In the genomic region with DNA sequence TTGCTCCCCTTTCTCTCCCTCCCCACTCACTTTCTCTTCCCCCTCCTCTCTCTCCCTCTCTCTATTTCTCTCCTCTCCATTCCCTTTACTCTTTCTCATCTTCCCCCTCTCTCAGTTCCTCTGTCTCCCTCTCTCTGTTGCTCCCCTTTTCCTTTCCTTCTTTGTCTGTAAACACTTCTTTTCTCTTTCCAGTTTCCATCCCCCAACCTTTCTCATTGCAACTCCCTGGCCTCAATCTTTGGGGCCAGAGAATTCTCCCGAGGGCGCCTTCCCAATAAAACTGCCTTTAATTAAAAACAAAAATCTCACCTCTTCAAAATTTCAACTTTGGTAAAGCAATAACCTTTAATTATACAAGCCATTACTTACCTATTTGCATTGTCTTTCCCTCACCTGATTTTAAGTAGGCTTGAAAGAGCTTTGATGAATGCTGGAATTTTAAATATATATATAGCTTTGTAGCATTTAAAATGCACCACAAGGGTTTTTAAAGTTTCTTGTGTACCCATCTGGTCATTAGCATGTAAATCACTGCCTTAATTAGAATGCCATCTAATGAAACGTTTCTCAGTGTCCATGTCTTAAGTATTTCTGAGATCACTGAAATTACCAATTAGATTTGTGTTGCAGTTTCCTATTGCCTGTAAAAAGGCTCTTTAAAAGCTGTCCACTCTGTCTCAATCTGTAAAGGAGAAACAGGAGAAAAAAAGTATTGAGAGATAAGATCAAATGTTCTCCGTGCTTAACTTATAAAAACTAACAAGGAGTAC, we compare ENCODE assay signal across 27 mouse cellular contexts.
DNase-seq lines count a peak whose midpoint lies in the region; ATAC-seq and TF ChIP-seq lines count a peak whose summit lies in the region.
"Had no signal": no experiment of that assay in that cellular context is flagged by ENCODE, and none has a peak within 500 bp of the region (broad histone marks: within the 10 kb centered on the region; RNA-seq: fewer than 3 reads in every experiment).

No protein-coding gene starts in this region.

- no peak for DNase-seq in forebrain, embryonic 11.5 days (ENCODE audit: low spot score)
- no peak for DNase-seq in forebrain, postnatal 0 days
- DNase-seq in midbrain, embryonic 14.5 days, result peak; percentile 14
- no peak for DNase-seq in midbrain, embryonic 11.5 days (ENCODE audit: low spot score, missing footprints)
- peak; percentile 62 for DNase-seq in forebrain, embryonic 14.5 days (ENCODE audit: low spot score)
- no peak for DNase-seq in gastrocnemius, postnatal 36 days
- DNase-seq in thymus, postnatal 0 days (ENCODE audit: low spot score), result no peak
- DNase-seq: adrenal gland, adult 8-10 months; adrenal gland, postnatal 14 days; adrenal gland, postnatal 36 days; B cell, adult 2 months; cerebellum, adult 11 months; cerebellum, adult 18-20 months; cerebellum, adult 8-10 months; cerebellum, adult 9-11 months; cerebellum, postnatal 14 days; cerebellum, postnatal 36 days; embryo, embryonic 11 days had no signal

- no peaks in the 10 kb centered on the region for H3K36me3 ChIP-seq in forebrain, embryonic 11.5 days (ENCODE audit: control insufficient read depth, insufficient read depth, low read length)
- H3K36me3 ChIP-seq in forebrain, postnatal 0 days (ENCODE audit: insufficient read depth), result no peaks in the 10 kb centered on the region
- H3K36me3 ChIP-seq in midbrain, embryonic 14.5 days (ENCODE audit: control insufficient read depth, insufficient read depth, low read length), result no peaks in the 10 kb centered on the region
- H3K36me3 ChIP-seq in midbrain, embryonic 11.5 days (ENCODE audit: control insufficient read depth, insufficient read depth, low read length), result no peaks in the 10 kb centered on the region
- H3K36me3 ChIP-seq in forebrain, embryonic 14.5 days (ENCODE audit: control insufficient read depth, insufficient read depth, low read length), result no peaks in the 10 kb centered on the region
- no peaks in the 10 kb centered on the region for H3K36me3 ChIP-seq in forebrain, embryonic 16.5 days (ENCODE audit: control insufficient read depth, insufficient read depth)
- H3K36me3 ChIP-seq: embryonic facial prominence, embryonic 13.5 days; embryonic facial prominence, embryonic 15.5 days; G1E had no signal

- intact Hi-C loops in gastrocnemius, postnatal 36 days (cut with DNase I), result no loop called here

- H3K4me3 ChIP-seq in forebrain, embryonic 11.5 days (ENCODE audit: low read depth, low read length), result no peak overlapping the region
- no peak overlapping the region for H3K4me3 ChIP-seq in forebrain, postnatal 0 days (ENCODE audit: low read depth, low read length)
- H3K4me3 ChIP-seq in midbrain, embryonic 14.5 days (replicated peaks; ENCODE audit: low read depth, low read length), result no peak overlapping the region
- H3K4me3 ChIP-seq in midbrain, embryonic 11.5 days (ENCODE audit: low read depth, low read length), result no peak overlapping the region
- no peak overlapping the region for H3K4me3 ChIP-seq in forebrain, embryonic 14.5 days (ENCODE audit: low read depth, low read length)
- H3K4me3 ChIP-seq in forebrain, embryonic 16.5 days (replicated peaks; ENCODE audit: low read length), result no peak overlapping the region
- H3K4me3 ChIP-seq: embryonic facial prominence, embryonic 13.5 days; embryonic facial prominence, embryonic 15.5 days; erythroblast, embryonic 14.5 days had no signal

- H3K9ac ChIP-seq in forebrain, embryonic 11.5 days (ENCODE audit: low read length), result no peak overlapping the region
- H3K9ac ChIP-seq in forebrain, postnatal 0 days, result no peak overlapping the region
- H3K9ac ChIP-seq in midbrain, embryonic 14.5 days (replicated peaks; ENCODE audit: low read length), result no peak overlapping the region
- H3K9ac ChIP-seq in midbrain, embryonic 11.5 days (ENCODE audit: low read length), result no peak overlapping the region
- no peak overlapping the region for H3K9ac ChIP-seq in forebrain, embryonic 14.5 days (ENCODE audit: low read length)
- H3K9ac ChIP-seq in forebrain, embryonic 16.5 days (replicated peaks; ENCODE audit: low read depth, low read length), result no peak overlapping the region
- H3K9ac ChIP-seq: embryonic facial prominence, embryonic 13.5 days; embryonic facial prominence, embryonic 15.5 days had no signal

- no peaks in the 10 kb centered on the region for H3K9me3 ChIP-seq in forebrain, embryonic 11.5 days (ENCODE audit: control insufficient read depth, low read length)
- no peaks in the 10 kb centered on the region for H3K9me3 ChIP-seq in forebrain, postnatal 0 days (ENCODE audit: low read length)
- H3K9me3 ChIP-seq in midbrain, embryonic 14.5 days (ENCODE audit: control insufficient read depth, low read length), result no peaks in the 10 kb centered on the region
- no peaks in the 10 kb centered on the region for H3K9me3 ChIP-seq in midbrain, embryonic 11.5 days (ENCODE audit: control insufficient read depth, low read length)
- H3K9me3 ChIP-seq in forebrain, embryonic 14.5 days (replicated peaks; ENCODE audit: control insufficient read depth, low read length), result no peaks in the 10 kb centered on the region
- no peaks in the 10 kb centered on the region for H3K9me3 ChIP-seq in forebrain, embryonic 16.5 days (ENCODE audit: control insufficient read depth, low read length)
- H3K9me3 ChIP-seq: embryonic facial prominence, embryonic 13.5 days; embryonic facial prominence, embryonic 15.5 days; G1E had no signal

- TF ChIP-seq CTCF in forebrain, postnatal 0 days (IDR thresholded peaks at IDR 0.05; ENCODE audit: low read depth), result no peak

- 38% methylated on average over 4 of the region's 4 CpGs for WGBS in forebrain, embryonic 11.5 days
- 13% methylated on average over 4 of the region's 4 CpGs for WGBS in forebrain, postnatal 0 days
- 53% methylated on average over 4 of the region's 4 CpGs for WGBS in midbrain, embryonic 14.5 days
- WGBS in midbrain, embryonic 11.5 days, result 65% methylated on average over 4 of the region's 4 CpGs
- WGBS in forebrain, embryonic 14.5 days, result 10% methylated on average over 4 of the region's 4 CpGs
- 13% methylated on average over 4 of the region's 4 CpGs for WGBS in forebrain, embryonic 16.5 days

- ATAC-seq in forebrain, embryonic 11.5 days (replicated peaks; ENCODE audit: low FRiP score), result peak; percentile 46
- no peak for ATAC-seq in forebrain, postnatal 0 days
- ATAC-seq in midbrain, embryonic 14.5 days (ENCODE audit: low FRiP score, low TSS enrichment), result no peak
- ATAC-seq in midbrain, embryonic 11.5 days (ENCODE audit: low FRiP score), result no peak
- ATAC-seq in forebrain, embryonic 14.5 days, result peak; percentile 89
- ATAC-seq in forebrain, embryonic 16.5 days, result peak; percentile 70; the same call in 1 of the 2 replicates
- ATAC-seq: activated CD4-positive, CD25-positive, alpha-beta regulatory T cell, adult 4 months; CD4-positive, CD25-positive, alpha-beta regulatory T cell, adult 4 months; Patski had no signal

- no peak overlapping the region for H3K27ac ChIP-seq in forebrain, embryonic 11.5 days (ENCODE audit: low read depth, low read length)
- H3K27ac ChIP-seq in forebrain, postnatal 0 days (ENCODE audit: low read depth, low read length), result no peak overlapping the region
- no peak overlapping the region for H3K27ac ChIP-seq in midbrain, embryonic 14.5 days (replicated peaks; ENCODE audit: low read depth, low read length)
- no peak overlapping the region for H3K27ac ChIP-seq in midbrain, embryonic 11.5 days (ENCODE audit: low read depth, low read length)
- no peak overlapping the region for H3K27ac ChIP-seq in forebrain, embryonic 14.5 days (ENCODE audit: low read depth, low read length)
- no peak overlapping the region for H3K27ac ChIP-seq in forebrain, embryonic 16.5 days (ENCODE audit: low read length)
- H3K27ac ChIP-seq: embryonic facial prominence, embryonic 13.5 days; embryonic facial prominence, embryonic 15.5 days had no signal

- no peaks in the 10 kb centered on the region for H3K27me3 ChIP-seq in forebrain, embryonic 11.5 days (ENCODE audit: control insufficient read depth, insufficient read depth, low read length)
- H3K27me3 ChIP-seq in forebrain, postnatal 0 days (ENCODE audit: insufficient read depth, low read length), result no peaks in the 10 kb centered on the region
- H3K27me3 ChIP-seq in midbrain, embryonic 14.5 days (ENCODE audit: control insufficient read depth, insufficient read depth, low read length), result no peaks in the 10 kb centered on the region
- H3K27me3 ChIP-seq in midbrain, embryonic 11.5 days (ENCODE audit: control insufficient read depth, insufficient read depth, low read length), result no peaks in the 10 kb centered on the region
- no peaks in the 10 kb centered on the region for H3K27me3 ChIP-seq in forebrain, embryonic 14.5 days (replicated peaks; ENCODE audit: control insufficient read depth, insufficient read depth, low read length)
- H3K27me3 ChIP-seq in forebrain, embryonic 16.5 days (replicated peaks; ENCODE audit: control insufficient read depth, insufficient read depth, low read length), result no peaks in the 10 kb centered on the region
- H3K27me3 ChIP-seq: CH12.LX; embryonic facial prominence, embryonic 13.5 days; embryonic facial prominence, embryonic 15.5 days; Patski had no signal

- no peaks in the 10 kb centered on the region for H3K4me1 ChIP-seq in forebrain, embryonic 11.5 days (replicated peaks; ENCODE audit: control insufficient read depth, insufficient read depth, low read length)
- no peaks in the 10 kb centered on the region for H3K4me1 ChIP-seq in forebrain, postnatal 0 days (ENCODE audit: insufficient read depth)
- H3K4me1 ChIP-seq in midbrain, embryonic 14.5 days (ENCODE audit: control insufficient read depth, insufficient read depth, low read length), result no peaks in the 10 kb centered on the region
- H3K4me1 ChIP-seq in midbrain, embryonic 11.5 days (ENCODE audit: control insufficient read depth, insufficient read depth, low read length), result no peaks in the 10 kb centered on the region
- H3K4me1 ChIP-seq in forebrain, embryonic 14.5 days (ENCODE audit: control insufficient read depth, insufficient read depth, low read length), result no peaks in the 10 kb centered on the region
- no peaks in the 10 kb centered on the region; the same call in 1 of the 2 replicates for H3K4me1 ChIP-seq in forebrain, embryonic 16.5 days (replicated peaks; ENCODE audit: control insufficient read depth, insufficient read depth, low read length)
- H3K4me1 ChIP-seq: embryonic facial prominence, embryonic 13.5 days; embryonic facial prominence, embryonic 15.5 days had no signal

- H3K4me2 ChIP-seq in forebrain, embryonic 11.5 days (ENCODE audit: low read depth, low read length, severe bottlenecking), result no peak overlapping the region
- H3K4me2 ChIP-seq in forebrain, postnatal 0 days (ENCODE audit: low read depth), result no peak overlapping the region
- no peak overlapping the region for H3K4me2 ChIP-seq in midbrain, embryonic 14.5 days (ENCODE audit: low read length)
- no peak overlapping the region for H3K4me2 ChIP-seq in midbrain, embryonic 11.5 days
- H3K4me2 ChIP-seq in forebrain, embryonic 14.5 days (ENCODE audit: low read length), result no peak overlapping the region
- H3K4me2 ChIP-seq in forebrain, embryonic 16.5 days (ENCODE audit: low read length), result no peak overlapping the region
- H3K4me2 ChIP-seq: embryonic facial prominence, embryonic 13.5 days; embryonic facial prominence, embryonic 15.5 days had no signal

Comparison
In these comparisons a context has a peak if more than half of its experiments do, and no peak if none do; other contexts are left out.
1. ATAC-seq: peak in forebrain, embryonic 11.5 days (single experiment), forebrain, embryonic 14.5 days (single experiment) and forebrain, embryonic 16.5 days (single experiment); none in forebrain, postnatal 0 days (single experiment), midbrain, embryonic 14.5 days (single experiment) and midbrain, embryonic 11.5 days (single experiment).
2. DNase-seq: peak in midbrain, embryonic 14.5 days (single experiment) and forebrain, embryonic 14.5 days (single experiment); none in forebrain, embryonic 11.5 days (single experiment), forebrain, postnatal 0 days (single experiment), midbrain, embryonic 11.5 days (single experiment), gastrocnemius, postnatal 36 days (0 of 2) and thymus, postnatal 0 days (single experiment).